Mouse (Mus musculus): ENCODE measurements at regions not wholly inside any gene's neighbourhood (a gene's known extent, or its start where the extent isn't known, plus 50 kb on each side); places are given as distances from the start of the nearest gene placed in this dataset.

GRCm38 (mm10) chr15:7697724-7698123 lies 112.9 kb upstream of the Gdnf start:
- WGBS = 64% methylated on average over 3 of the region's 3 CpGs
- TF ChIP-seq CTCF (IDR thresholded peaks at IDR 0.05; ENCODE audit: low read depth, low read length) (no peak), POLR2A (IDR thresholded peaks at IDR 0.05; ENCODE audit: extremely low read depth, insufficient read depth, low read length) (no peak)

DNA sequence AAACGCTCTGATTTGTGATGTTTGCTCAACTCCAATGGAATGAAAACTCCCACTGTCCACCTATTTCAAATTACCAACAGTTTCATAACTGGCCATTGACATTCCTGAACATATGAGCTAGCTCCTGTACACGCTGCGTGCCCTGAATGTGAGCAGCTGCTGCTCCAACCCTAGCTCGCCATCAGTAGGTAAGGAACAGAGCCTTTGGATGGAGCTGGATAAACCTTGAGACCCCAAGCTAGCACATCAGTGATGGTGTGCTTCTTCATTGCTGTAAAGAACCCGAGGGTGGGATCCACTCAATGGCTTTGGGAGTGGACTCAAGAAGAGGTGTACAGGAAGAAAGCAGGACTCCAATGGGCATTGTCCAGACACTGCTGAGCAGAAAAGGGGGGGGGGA lies 101.8 kb upstream of the Gdnf start:
- H3K9ac ChIP-seq (ENCODE audit: low read depth, low read length) = no peak overlapping the region
- H3K27ac ChIP-seq (replicated peaks; ENCODE audit: insufficient read depth, low read depth, low read length) = no peak overlapping the region
- DNase-seq (ENCODE audit: extremely low read depth, low read depth, low spot score) = no peak
- no peaks in the 10 kb centered on the region for H3K4me1 ChIP-seq (ENCODE audit: control insufficient read depth, insufficient read depth, low read length)
- H3K79me2 ChIP-seq (ENCODE audit: control insufficient read depth, insufficient read depth, low read length) = no peaks in the 10 kb centered on the region
- H3K27me3 ChIP-seq (ENCODE audit: control insufficient read depth, insufficient read depth, low read length) = no peaks in the 10 kb centered on the region
- H3K4me3 ChIP-seq (ENCODE audit: insufficient read depth, low read depth, low read length) = no peak overlapping the region
- no peaks in the 10 kb centered on the region for H3K36me3 ChIP-seq (ENCODE audit: control insufficient read depth, insufficient read depth, low read length)
- 84% methylated on average over 5 of the region's 5 CpGs for WGBS
- no peak for TF ChIP-seq POLR2A (IDR thresholded peaks at IDR 0.05; ENCODE audit: extremely low read depth, insufficient read depth, low read length)
- no peak for TF ChIP-seq CTCF (IDR thresholded peaks at IDR 0.05; ENCODE audit: low read depth, low read length)

More at GRCm38 (mm10) chr15:7697724-7698123, 112.9 kb upstream of the Gdnf start:
- no peaks in the 10 kb centered on the region for H3K27me3 ChIP-seq (ENCODE audit: control insufficient read depth, insufficient read depth, low read length)
- H3K4me1 ChIP-seq (ENCODE audit: control insufficient read depth, insufficient read depth, low read length) = no peaks in the 10 kb centered on the region
- H3K27ac ChIP-seq (replicated peaks; ENCODE audit: insufficient read depth, low read depth, low read length) = no peak overlapping the region
- no peak overlapping the region for H3K9ac ChIP-seq (ENCODE audit: low read depth, low read length)
- DNase-seq (ENCODE audit: extremely low read depth, low read depth, low spot score) = no peak
- H3K4me3 ChIP-seq (ENCODE audit: insufficient read depth, low read depth, low read length) = no peak overlapping the region
- H3K36me3 ChIP-seq (ENCODE audit: control insufficient read depth, insufficient read depth, low read length) = no peaks in the 10 kb centered on the region
- H3K79me2 ChIP-seq (ENCODE audit: control insufficient read depth, insufficient read depth, low read length) = no peaks in the 10 kb centered on the region

DNA sequence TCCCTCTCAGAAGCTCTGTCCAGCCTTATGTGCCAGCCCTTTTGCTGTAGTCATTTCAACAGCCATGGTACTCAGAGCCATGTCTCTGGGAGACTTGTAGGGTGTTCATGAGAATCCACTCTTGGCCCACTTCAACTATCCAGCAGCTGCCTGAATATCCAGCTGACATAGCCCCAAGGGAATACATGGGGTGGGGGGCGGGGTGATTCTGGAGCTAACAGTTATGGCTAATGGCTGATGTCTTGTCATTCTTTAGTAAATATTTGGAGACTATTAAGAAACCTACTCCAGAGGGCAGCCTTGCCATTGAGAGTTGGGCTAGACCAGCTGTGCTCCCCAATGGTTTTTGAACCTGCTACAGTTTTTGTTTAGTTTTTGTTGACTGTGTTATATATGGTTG lies 96.0 kb upstream of the Gdnf start:
- no peaks in the 10 kb centered on the region for H3K79me2 ChIP-seq (ENCODE audit: control insufficient read depth, insufficient read depth, low read length)
- no peaks in the 10 kb centered on the region for H3K36me3 ChIP-seq (ENCODE audit: control insufficient read depth, insufficient read depth, low read length)
- no peaks in the 10 kb centered on the region for H3K4me1 ChIP-seq (ENCODE audit: control insufficient read depth, insufficient read depth, low read length)
- H3K9ac ChIP-seq (ENCODE audit: low read depth, low read length) = no peak overlapping the region
- H3K27ac ChIP-seq (replicated peaks; ENCODE audit: insufficient read depth, low read depth, low read length) = no peak overlapping the region
- TF ChIP-seq CTCF (IDR thresholded peaks at IDR 0.05; ENCODE audit: low read depth, low read length) (no peak), POLR2A (IDR thresholded peaks at IDR 0.05; ENCODE audit: extremely low read depth, insufficient read depth, low read length) (no peak)
- DNase-seq (ENCODE audit: extremely low read depth, low read depth, low spot score) = no peak
- no peak overlapping the region for H3K4me3 ChIP-seq (ENCODE audit: insufficient read depth, low read depth, low read length)
- WGBS = 68% methylated on average over 1 of the region's 1 CpGs
- H3K27me3 ChIP-seq (ENCODE audit: control insufficient read depth, insufficient read depth, low read length) = no peaks in the 10 kb centered on the region

DNA sequence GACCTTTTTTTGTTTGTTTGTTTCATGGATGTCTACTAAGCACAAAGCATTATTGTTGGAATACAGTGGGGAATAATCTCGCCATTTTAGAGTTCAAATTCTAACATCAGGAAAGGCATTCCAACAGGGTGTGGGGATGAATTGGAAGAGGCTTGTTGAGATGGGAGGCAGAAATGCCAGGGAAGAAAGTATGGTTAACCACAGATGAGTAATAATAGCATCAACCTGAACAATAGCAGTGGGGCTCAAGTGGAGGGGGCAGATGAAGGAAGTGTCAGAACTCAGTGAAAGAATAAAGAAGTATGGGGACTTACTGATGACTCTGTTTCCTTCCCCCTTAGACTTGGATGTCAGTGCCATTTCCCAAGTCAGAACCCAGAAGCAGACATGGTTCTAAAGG lies 94.5 kb upstream of the Gdnf start:
- no peak for DNase-seq (ENCODE audit: extremely low read depth, low read depth, low spot score)
- Histone ChIP-seq H3K27ac (replicated peaks; ENCODE audit: insufficient read depth, low read depth, low read length) (no peak overlapping the region), H3K27me3 (ENCODE audit: control insufficient read depth, insufficient read depth, low read length) (no peaks in the 10 kb centered on the region), H3K79me2 (ENCODE audit: control insufficient read depth, insufficient read depth, low read length) (no peaks in the 10 kb centered on the region), H3K4me1 (ENCODE audit: control insufficient read depth, insufficient read depth, low read length) (no peaks in the 10 kb centered on the region), H3K9ac (ENCODE audit: low read depth, low read length) (no peak overlapping the region), H3K36me3 (ENCODE audit: control insufficient read depth, insufficient read depth, low read length) (no peaks in the 10 kb centered on the region), H3K4me3 (ENCODE audit: insufficient read depth, low read depth, low read length) (no peak overlapping the region)
- TF ChIP-seq CTCF (IDR thresholded peaks at IDR 0.05; ENCODE audit: low read depth, low read length) (no peak), POLR2A (IDR thresholded peaks at IDR 0.05; ENCODE audit: extremely low read depth, insufficient read depth, low read length) (no peak)
- WGBS = 67% methylated on average over 1 of the region's 1 CpGs

GRCm38 (mm10) chr15:7723202-7723721 lies 87.4 kb upstream of the Gdnf start:
- H3K27ac ChIP-seq (replicated peaks; ENCODE audit: insufficient read depth, low read depth, low read length) = no peak overlapping the region
- H3K27me3 ChIP-seq (ENCODE audit: control insufficient read depth, insufficient read depth, low read length) = no peaks in the 10 kb centered on the region
- H3K36me3 ChIP-seq (ENCODE audit: control insufficient read depth, insufficient read depth, low read length) = no peaks in the 10 kb centered on the region
- H3K4me1 ChIP-seq (ENCODE audit: control insufficient read depth, insufficient read depth, low read length) = no peaks in the 10 kb centered on the region
- TF ChIP-seq CTCF (IDR thresholded peaks at IDR 0.05; ENCODE audit: low read depth, low read length) (no peak), POLR2A (IDR thresholded peaks at IDR 0.05; ENCODE audit: extremely low read depth, insufficient read depth, low read length) (no peak)
- H3K4me3 ChIP-seq (ENCODE audit: insufficient read depth, low read depth, low read length) = no peak overlapping the region
- DNase-seq (ENCODE audit: extremely low read depth, low read depth, low spot score) = no peak
- no peak overlapping the region for H3K9ac ChIP-seq (ENCODE audit: low read depth, low read length)
- H3K79me2 ChIP-seq (ENCODE audit: control insufficient read depth, insufficient read depth, low read length) = no peaks in the 10 kb centered on the region
- WGBS = 37% methylated on average over 5 of the region's 5 CpGs

DNA sequence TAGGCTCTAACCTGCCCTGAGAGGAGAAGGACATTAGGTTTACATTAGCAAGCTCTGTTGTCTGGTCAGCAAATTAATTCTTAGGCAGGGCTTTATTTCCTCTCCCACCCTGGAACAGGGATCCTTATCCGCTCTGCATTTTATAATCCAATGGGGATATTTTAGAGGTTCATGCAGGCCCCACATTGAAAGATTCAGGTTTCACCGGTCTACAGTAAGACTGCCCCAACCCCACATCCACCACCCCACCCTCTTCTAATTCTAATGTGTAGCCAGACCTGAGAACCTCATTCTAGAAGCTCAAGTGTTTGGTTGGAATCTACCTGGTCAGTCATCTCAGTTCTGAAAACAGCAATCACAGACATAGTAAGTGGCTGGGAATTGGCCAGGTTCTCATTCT lies 86.9 kb upstream of the Gdnf start:
- WGBS = 93% methylated on average over 2 of the region's 2 CpGs
- no peak for DNase-seq (ENCODE audit: extremely low read depth, low read depth, low spot score)
- Histone ChIP-seq H3K9ac (ENCODE audit: low read depth, low read length) (no peak overlapping the region), H3K4me1 (ENCODE audit: control insufficient read depth, insufficient read depth, low read length) (no peaks in the 10 kb centered on the region), H3K4me3 (ENCODE audit: insufficient read depth, low read depth, low read length) (no peak overlapping the region), H3K79me2 (ENCODE audit: control insufficient read depth, insufficient read depth, low read length) (no peaks in the 10 kb centered on the region), H3K36me3 (ENCODE audit: control insufficient read depth, insufficient read depth, low read length) (no peaks in the 10 kb centered on the region), H3K27ac (replicated peaks; ENCODE audit: insufficient read depth, low read depth, low read length) (no peak overlapping the region), H3K27me3 (ENCODE audit: control insufficient read depth, insufficient read depth, low read length) (no peaks in the 10 kb centered on the region)
- TF ChIP-seq CTCF (IDR thresholded peaks at IDR 0.05; ENCODE audit: low read depth, low read length) (no peak), POLR2A (IDR thresholded peaks at IDR 0.05; ENCODE audit: extremely low read depth, insufficient read depth, low read length) (no peak)
